Mouse (Mus musculus): ENCODE results near the gene Fyb2. TPM values are rescaled to one million over a fixed set of nuclear protein-coding genes. Genes with fewer than 3 reads are reported as not detected.

Gene Fyb2
- polyA plus RNA-seq, 1 experiment from 2014 or later: not detected

Other genes with a start within 250 kb of the Fyb2 start
- gene C8b, start 147.1 kb upstream of the Fyb2 start, polyA plus RNA-seq (2014; fragmentation: Nextera tagmentation; extraction: Ambion mirVana): not detected in 2 replicates
- gene Gm17662, start 56.1 kb upstream of the Fyb2 start, polyA plus RNA-seq (2014; fragmentation: Nextera tagmentation; extraction: Ambion mirVana): not detected in 2 replicates
- gene C8a, start 37.1 kb upstream of the Fyb2 start, polyA plus RNA-seq (2014; fragmentation: Nextera tagmentation; extraction: Ambion mirVana): not detected in 2 replicates
- gene Prkaa2, start 196.4 kb downstream of the Fyb2 start, polyA plus RNA-seq (2014; fragmentation: Nextera tagmentation; extraction: Ambion mirVana): 9.8 and 12.8 TPM in 2 replicates
- 48.6 and 50.8 TPM in 2 replicates for gene Plpp3, start 243.9 kb downstream of the Fyb2 start, polyA plus RNA-seq (2014; fragmentation: Nextera tagmentation; extraction: Ambion mirVana)